Comparison of ENCODE assay signal across 9 mouse cellular contexts in the genomic region with DNA sequence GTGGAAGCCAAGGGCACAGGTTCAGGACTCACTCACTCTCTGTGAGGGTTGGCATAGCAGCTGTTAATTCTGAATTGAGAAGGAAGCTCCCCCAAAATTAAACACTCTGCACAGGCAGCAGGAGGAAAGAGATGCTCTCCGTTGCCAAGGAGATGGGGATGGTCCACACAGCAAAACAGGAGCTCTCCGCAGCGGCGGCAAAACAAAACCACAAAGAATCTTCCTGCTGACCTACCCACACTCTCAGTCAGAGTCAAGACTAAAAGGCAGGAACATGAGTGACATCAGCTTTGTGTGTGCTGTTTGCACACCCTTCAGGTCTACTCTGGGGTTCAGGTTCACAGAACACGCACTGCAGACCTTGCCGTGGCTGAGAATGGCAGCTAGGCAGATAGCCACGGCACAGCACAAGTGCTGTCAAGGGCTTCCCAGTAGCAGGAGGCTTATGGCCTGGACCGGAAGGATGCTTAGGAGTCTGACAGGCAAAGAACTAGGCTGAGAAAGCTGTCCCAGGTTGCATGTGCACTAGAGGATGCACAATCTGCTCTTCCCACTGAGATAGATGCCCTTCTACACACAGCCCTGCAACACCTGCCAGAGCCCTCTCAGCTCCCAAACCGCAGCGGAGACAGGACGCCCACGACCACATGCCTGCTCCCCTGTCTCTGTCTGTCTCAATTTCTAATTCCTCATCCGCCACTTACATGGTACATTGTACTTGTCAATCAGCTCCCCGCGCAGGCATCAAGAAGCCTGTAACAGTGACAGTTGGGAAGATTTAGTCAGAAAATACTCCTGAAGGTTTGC. TPM values are rescaled to one million over a fixed set of nuclear protein-coding genes. Genes with fewer than 3 reads are reported as not detected.
DNase-seq lines count a peak whose midpoint lies in the region; ATAC-seq and TF ChIP-seq lines count a peak whose summit lies in the region.
"Had no signal": no experiment of that assay in that cellular context is flagged by ENCODE, and none has a peak within 500 bp of the region (broad histone marks: within the 10 kb centered on the region; RNA-seq: fewer than 3 reads in every experiment).

No protein-coding gene starts in this region.

- H3K27me3 ChIP-seq in forebrain, embryonic 15.5 days, result no peaks in the 10 kb centered on the region

- no peak for TF ChIP-seq CTCF in bone marrow, adult 2 months (IDR thresholded peaks at IDR 0.05; ENCODE audit: control insufficient read depth, insufficient read depth, low read length)

- no peaks in the 10 kb centered on the region for H3K36me3 ChIP-seq in forebrain, embryonic 15.5 days
- H3K36me3 ChIP-seq: embryonic facial prominence, embryonic 12.5 days; limb, embryonic 13.5 days had no signal

- H3K4me1 ChIP-seq in bone marrow, adult 2 months (ENCODE audit: control insufficient read depth, insufficient read depth, low read length), result peaks cover 22% of the 10 kb centered on the region
- H3K4me1 ChIP-seq in forebrain, embryonic 15.5 days, result peaks cover 67% of the 10 kb centered on the region

- peak overlapping the region; percentile 0; the same call in 1 of the 2 replicates for H3K4me2 ChIP-seq in forebrain, embryonic 15.5 days (replicated peaks)
- H3K4me2 ChIP-seq: embryonic facial prominence, embryonic 12.5 days; limb, embryonic 13.5 days had no signal

- intact Hi-C loops in gastrocnemius, postnatal 36 days (cut with DNase I), result no loop called here

- peak; percentile 54 to 65 for DNase-seq in layer of hippocampus, postnatal 10 days (ENCODE audit: low spot score in 2 of 2)
- DNase-seq in right cerebral cortex, postnatal 25 days, result peak; percentile 77
- DNase-seq in adrenal gland, adult (ENCODE audit: inconsistent age in 2 of 2, low spot score in 1 of 2), result no peak
- DNase-seq in gastrocnemius, postnatal 36 days, result no peak
- DNase-seq in adrenal gland, postnatal 14 days, result no peak

- no peak for ATAC-seq in forebrain, embryonic 15.5 days (replicated peaks)

- 0 out of 2 replicates have a peak overlapping the region, but pooled peaks have one; percentile 0 for H3K9ac ChIP-seq in forebrain, embryonic 15.5 days (replicated peaks)
- H3K9ac ChIP-seq: embryonic facial prominence, embryonic 12.5 days; limb, embryonic 13.5 days had no signal

- peak overlapping the region; percentile 44 for H3K27ac ChIP-seq in bone marrow, adult 2 months (ENCODE audit: control insufficient read depth, insufficient read depth, low read depth, low read length, poor library complexity)
- H3K27ac ChIP-seq in forebrain, embryonic 15.5 days (replicated peaks), result peak overlapping the region; percentile 74
- H3K27ac ChIP-seq: embryonic facial prominence, embryonic 12.5 days; limb, embryonic 13.5 days had no signal

- 44% methylated on average over 15 of the region's 15 CpGs for WGBS in bone marrow, adult 2 months
- 48% methylated on average over 15 of the region's 15 CpGs for WGBS in forebrain, embryonic 15.5 days

- H3K9me3 ChIP-seq in forebrain, embryonic 15.5 days, result no peaks in the 10 kb centered on the region
- H3K9me3 ChIP-seq: embryonic facial prominence, embryonic 12.5 days; limb, embryonic 13.5 days had no signal

- TF ChIP-seq POLR2A in bone marrow, adult 2 months (IDR thresholded peaks at IDR 0.05; ENCODE audit: borderline replicate concordance, control insufficient read depth, low read depth, low read length), result no peak

- no peak overlapping the region for H3K4me3 ChIP-seq in bone marrow, adult 2 months (replicated peaks; ENCODE audit: control insufficient read depth, low read depth, low read length)
- no peak overlapping the region for H3K4me3 ChIP-seq in forebrain, embryonic 15.5 days
- H3K4me3 ChIP-seq: embryonic facial prominence, embryonic 12.5 days; limb, embryonic 13.5 days had no signal

RNA-seq across cellular contexts. Expression of gene Ccdc88c, which starts 40.3 kb away (rescaled TPM):
- 68.4 and 138 TPM in 2 replicates for polyA plus RNA-seq in bone marrow, adult 2 months (2011; ENCODE audit: insufficient read depth, insufficient read length, low replicate concordance, missing spikeins)
- polyA plus RNA-seq in forebrain, embryonic 15.5 days (2015; fragmentation: Nextera tagmentation; extraction: Ambion mirVana), result 18.3 and 20.3 TPM in 2 replicates
- 10 to 100 TPM; 43.0 to 49.7 TPM for total RNA-seq in layer of hippocampus, postnatal 10 days (2021)
- total RNA-seq in gastrocnemius, postnatal 36 days (2021), result 10 to 100 TPM; 32.3 to 33.9 TPM
- 7.9 and 17.4 TPM in 2 replicates for total RNA-seq in adrenal gland, postnatal 14 days (2021)

Comparison
In these comparisons a context has a peak if more than half of its experiments do, and no peak if none do; other contexts are left out.
1. DNase-seq: peak in layer of hippocampus, postnatal 10 days (2 of 2) and right cerebral cortex, postnatal 25 days (single experiment); none in adrenal gland, adult (0 of 2), gastrocnemius, postnatal 36 days (0 of 2) and adrenal gland, postnatal 14 days (single experiment).